Mouse (Mus musculus): ENCODE measurements at regions not wholly inside any gene's neighbourhood (a gene's known extent, or its start where the extent isn't known, plus 50 kb on each side); places are given as distances from the start of the nearest gene placed in this dataset.

- no peak for TF ChIP-seq CTCF (IDR thresholded peaks at IDR 0.05; ENCODE audit: low read depth)
- TF ChIP-seq EP300 (IDR thresholded peaks at IDR 0.05; ENCODE audit: low read depth) = no peak
These were observed 147.7 kb downstream of the Tmem121 start for GRCm38 (mm10) chr12:113333399-113333798.

Data from liver, postnatal 0 days (tissue).